Mouse (Mus musculus): ENCODE results near the gene Hbb-bt.
"Not testable (repeated sequence)": the region's sequence is repeated elsewhere in the genome, so short reads cannot be mapped to it uniquely, and the experiment has no call there.

Gene Hbb-bt

GRCm38 (mm10) chr7:103813766-103814165, at the start of gene Hbb-bt:
Gene Hbb-bt (minus strand): TSS chr7:103813996.
- DNase-seq = no peak

DNA sequence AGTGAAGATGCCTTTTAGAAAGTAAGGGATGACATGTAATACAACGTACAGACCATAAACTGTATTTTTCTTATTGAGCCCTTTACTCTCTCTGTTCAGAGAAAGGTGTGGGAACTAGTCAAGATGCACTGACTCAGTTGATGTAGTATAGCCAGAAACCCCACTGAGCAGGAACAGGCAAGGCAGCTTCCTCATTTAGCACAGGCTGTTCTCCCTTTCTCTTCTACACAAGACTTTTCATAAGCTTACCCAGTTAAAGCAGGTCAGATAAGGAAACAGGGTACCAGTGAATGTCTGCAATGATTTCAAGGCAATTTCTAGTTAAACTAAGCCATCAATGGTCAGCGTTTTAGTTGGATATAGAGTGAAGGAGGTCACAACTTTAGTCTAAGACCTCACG, 47.7 kb upstream of the Hbb-bt start:
- no peak for DNase-seq

DNA sequence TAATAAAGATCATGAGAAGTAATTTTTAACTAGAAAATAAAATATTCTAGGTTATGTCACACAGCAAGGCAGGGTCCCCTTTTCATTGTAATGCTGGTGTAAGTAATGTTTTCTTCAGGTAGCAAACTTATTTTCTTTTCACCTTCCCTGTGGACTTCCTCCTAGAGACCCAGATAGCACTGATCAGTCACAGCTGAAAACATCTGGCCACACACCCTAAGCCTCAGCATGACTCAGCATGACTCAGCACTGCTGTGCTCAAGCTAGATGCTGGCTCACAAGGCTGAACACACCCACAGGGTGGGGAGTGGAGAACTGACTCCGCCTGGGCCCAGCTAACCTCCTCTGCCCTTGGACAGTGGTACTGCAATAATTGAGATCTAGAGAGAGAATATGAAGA, 47.1 kb upstream of the Hbb-bt start:
- no peak for DNase-seq

DNA sequence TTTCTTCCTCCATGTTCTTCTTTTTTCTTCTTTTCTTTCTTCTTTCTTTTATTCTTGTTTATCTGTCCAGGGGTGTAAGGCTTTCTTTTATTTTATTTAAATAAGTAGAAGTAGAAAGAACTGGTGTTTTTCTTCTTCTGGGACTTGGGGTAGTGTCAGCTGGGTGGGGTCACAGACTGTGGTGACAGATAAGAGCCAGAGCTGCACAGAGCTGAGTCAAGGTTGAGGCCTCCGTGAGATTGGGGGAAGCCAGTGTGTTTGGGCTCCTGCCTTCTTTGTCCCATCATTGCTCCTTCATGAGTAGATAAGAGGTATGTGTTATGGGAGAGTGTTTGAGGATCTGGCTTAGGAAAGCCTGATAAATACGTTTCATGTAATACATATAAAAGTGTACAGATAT, 45.3 kb upstream of the Hbb-bt start:
- DNase-seq = no peak

GRCm38 (mm10) chr7:103854669-103855068, 40.9 kb upstream of the Hbb-bt start:
- DNase-seq = no peak

GRCm38 (mm10) chr7:103853090-103853489, 39.3 kb upstream of the Hbb-bt start, which contains the start of gene Hbb-y:
Gene Hbb-y (minus strand): TSS chr7:103853216.
- DNase-seq = no peak

- DNase-seq = no peak
Observed at GRCm38 (mm10) chr7:103844525-103845325, 30.9 kb upstream of the Hbb-bt start.

DNA sequence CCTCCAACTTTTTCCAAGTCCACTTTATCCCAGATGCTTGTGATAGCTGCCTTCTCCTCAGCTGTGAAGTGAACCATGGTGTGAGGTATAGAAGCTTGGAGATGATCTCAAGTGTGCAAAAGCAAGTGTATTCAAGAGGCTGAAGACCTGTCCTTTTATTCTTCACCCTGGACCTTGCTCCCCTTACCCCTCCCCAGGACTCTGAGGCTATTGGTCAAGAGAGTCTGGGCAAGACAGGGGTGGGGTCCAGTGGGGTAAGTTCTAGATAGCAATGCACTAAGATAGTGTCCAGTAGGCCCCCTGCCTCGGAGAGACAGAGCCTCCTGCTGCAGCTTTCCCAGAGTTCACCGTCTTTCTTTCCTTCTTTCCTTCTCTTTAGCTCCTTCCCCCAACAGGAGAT, 29.2 kb upstream of the Hbb-bt start, which contains the start of gene Hbb-bh1:
TSS of gene Hbb-bh1 (minus strand) at position 131 of the 400 bp plus-strand sequence.
- DNase-seq = no peak

DNA sequence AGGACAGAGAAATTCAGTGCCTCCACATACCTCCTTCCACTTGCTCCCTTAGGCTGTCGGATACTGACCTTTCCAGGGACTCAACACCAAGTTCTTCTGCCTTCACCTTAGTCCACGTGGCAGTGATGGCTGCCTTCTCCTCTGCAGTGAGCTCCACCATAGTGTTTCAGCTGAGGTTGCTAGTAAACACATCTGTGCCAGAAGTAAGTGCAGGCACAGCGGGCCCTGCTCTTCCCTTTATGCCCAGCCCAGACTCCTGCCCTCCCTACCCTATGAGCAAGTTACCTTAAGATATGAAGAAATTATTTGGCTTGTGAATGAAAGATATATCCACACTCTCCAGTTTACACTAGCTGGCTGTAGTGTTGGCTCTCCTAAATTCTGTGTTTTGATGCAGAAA, 26.5 kb upstream of the Hbb-bt start, which contains the start of gene Hbb-bh2:
TSS of gene Hbb-bh2 (minus strand) at position 253 of the 400 bp plus-strand sequence.
- DNase-seq = no peak

GRCm38 (mm10) chr7:103827808-103828207, 14.0 kb upstream of the Hbb-bt start, which contains the start of gene Hbb-bs:
Gene Hbb-bs (minus strand): TSS chr7:103828096.
- no peak for DNase-seq

- not testable (repeated sequence) for DNase-seq
Observed at GRCm38 (mm10) chr7:103827139-103827538, 13.3 kb upstream of the Hbb-bt start.

DNA sequence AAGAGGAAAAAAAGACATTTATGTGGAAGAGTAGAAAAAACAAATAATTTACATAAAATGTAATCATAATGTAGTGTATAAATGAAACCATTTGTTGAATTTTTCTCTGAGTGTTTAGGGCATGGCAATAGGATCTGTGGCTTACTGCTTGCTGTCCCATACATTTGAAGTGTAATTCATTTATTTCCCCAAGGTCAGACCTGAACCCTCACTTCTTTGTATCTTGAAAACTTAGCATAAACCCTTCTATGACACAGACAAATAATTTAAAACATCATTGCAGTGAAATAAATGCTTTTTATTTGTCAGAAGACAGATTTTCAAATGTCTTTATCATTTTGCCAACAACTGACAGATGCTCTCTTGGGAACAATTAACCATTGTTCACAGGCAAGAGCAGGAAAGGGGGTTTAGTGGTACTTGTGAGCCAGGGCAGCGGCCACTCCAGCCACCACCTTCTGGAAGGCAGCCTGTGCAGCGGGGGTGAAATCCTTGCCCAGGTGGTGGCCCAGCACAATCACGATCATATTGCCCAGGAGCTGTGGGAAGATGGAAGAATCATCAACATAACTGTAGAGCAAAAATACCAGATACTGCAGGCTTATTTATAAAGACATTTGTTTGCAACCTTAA, 12.6 kb upstream of the Hbb-bt start:
- DNase-seq = no peak

GRCm38 (mm10) chr7:103825536-103826254, 11.9 kb upstream of the Hbb-bt start:
- DNase-seq = no peak

DNA sequence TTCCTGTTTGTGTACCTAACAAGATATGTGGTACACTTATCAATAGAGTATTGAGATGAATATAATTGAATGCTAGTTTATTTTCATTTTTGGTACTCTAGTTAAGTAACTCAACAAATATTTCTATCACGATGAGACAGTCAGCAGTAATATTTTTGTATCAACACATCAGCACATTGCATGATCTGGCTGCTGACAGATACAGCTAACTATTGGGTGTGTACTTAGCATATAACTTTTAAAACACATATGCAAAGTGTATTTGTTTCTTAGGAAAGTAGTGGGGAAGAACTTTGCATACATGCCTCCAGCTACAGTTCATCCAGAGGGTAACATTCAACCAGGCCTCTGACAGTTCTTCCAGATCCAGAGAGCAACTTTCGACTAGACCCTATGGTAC, 10.8 kb upstream of the Hbb-bt start:
- no peak for DNase-seq

- not testable (repeated sequence) for DNase-seq
Observed at GRCm38 (mm10) chr7:103815085-103815484, 1.3 kb upstream of the Hbb-bt start.

DNA sequence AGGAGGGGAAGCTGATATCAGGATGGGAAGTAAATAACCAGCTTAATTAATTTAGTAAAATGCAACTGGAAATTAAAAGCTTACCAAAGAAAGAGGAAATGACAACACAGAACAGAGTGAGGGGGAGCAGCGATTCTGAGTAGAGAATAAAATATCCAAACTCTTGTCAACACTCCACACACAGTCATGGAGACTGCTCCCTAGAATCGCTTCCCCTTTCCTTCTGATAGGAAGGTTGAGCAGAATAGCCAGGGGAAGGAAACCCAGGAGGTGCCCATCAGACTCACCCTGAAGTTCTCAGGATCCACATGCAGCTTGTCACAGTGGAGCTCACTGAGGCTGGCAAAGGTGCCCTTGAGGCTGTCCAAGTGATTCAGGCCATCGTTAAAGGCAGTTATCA, 644 bp downstream of the Hbb-bt start:
- not testable (repeated sequence) for DNase-seq

- DNase-seq = no peak
Observed at GRCm38 (mm10) chr7:103812174-103812573, 1.6 kb downstream of the Hbb-bt start.

GRCm38 (mm10) chr7:103811223-103811845, 2.5 kb downstream of the Hbb-bt start:
- no peak for DNase-seq

DNA sequence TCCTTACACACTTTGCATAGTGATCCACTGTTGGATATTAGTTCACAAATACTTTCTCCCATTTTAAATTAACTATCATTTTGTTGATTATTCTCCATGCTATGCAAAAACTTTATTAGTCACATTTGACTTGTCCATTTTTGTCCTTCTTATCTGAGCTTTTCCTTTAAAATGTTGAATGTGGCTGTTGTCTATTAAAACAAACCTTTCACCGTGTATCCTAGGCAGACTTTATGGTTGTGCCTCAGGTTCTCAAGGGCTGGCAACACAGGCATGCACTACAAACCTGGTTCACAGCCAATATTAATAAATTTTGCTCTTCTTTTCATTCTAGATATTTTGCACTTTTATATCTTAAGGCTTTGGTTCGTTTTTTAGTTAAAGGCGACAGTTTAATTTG, 3.0 kb downstream of the Hbb-bt start:
- DNase-seq = no peak

GRCm38 (mm10) chr7:103810296-103810695, 3.5 kb downstream of the Hbb-bt start:
- no peak for DNase-seq

DNA sequence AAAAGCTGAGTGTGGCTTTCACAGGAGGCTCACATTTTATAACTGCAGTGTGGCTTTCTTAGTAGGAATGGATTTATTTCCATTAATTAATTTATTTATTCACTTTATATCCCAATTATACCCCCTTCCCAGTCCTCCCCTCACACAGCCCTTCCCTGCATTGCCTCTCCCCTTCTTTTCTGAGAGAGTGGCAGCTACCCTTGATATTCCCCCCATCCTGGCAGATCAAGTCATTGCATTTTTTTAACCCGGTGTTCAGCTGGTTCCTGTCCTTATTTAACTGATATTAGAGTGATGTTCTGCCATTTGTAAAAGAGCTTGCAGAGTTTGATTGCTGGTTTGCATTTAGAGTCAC, 4.0 kb downstream of the Hbb-bt start:
- DNase-seq = no peak

DNA sequence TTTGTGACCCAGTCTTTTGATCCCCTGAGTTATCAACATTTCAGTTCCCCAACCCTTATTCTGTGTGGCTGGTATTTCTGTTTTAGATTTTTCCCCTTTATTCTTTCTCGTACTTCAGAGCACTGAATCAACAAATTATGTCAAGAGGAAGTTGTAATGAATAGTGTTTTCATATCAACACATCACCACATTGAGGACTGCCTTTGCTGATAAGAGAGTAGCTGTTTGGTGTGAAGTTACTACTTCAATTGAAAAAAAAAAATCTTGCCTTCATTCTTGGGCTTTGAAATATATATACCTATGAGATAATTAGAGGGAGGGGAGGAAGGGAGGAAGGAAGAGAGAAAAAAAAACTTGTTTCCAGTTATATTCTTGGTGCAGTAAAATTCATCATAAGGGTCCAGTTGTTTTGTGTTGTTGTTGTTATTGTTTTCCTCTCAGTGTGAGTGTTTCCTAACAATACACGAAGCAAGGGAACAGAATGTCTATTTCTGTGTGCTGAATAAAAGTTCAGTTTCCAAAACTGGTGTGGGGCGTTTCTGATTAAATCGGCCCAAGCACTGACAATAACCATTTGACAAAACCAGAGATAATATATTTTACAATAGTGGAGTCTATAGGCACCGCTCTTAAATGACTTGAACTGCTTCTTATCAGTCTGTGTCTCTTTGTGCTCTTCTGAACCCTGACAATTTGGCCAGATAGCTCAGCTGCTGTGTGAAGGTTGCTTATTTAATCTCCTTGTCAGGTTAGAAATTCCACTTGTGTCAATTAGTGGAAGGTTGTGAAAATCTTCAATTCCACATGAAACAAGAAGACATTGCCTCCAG, 4.6 kb downstream of the Hbb-bt start:
- DNase-seq = no peak

All from retina, postnatal 1 day (tissue).